15 mouse cellular contexts compared by ENCODE assay signal in the genomic region with DNA sequence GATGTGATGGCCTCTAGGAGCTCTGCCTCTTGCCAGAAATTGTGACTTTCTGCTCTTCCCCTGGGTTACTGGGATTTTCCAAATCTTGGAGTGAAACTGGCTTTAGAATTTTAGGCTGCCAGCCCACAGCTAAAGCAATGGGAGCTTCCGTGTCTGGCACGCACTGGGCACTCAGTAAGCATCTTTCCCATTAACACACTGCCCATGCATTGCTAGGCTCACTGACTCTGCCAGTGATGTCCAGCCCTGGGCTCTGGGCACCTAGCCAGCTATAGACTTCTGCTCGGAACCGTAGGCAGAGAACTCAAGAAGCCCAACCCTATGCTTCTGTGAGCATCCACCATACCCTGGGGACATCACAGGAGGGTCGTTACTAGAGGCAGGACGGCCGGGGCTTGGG. TPM values are rescaled to one million over a fixed set of nuclear protein-coding genes. Genes with fewer than 3 reads are reported as not detected.
DNase-seq lines count a peak whose midpoint lies in the region; ATAC-seq and TF ChIP-seq lines count a peak whose summit lies in the region.
"Had no signal": no experiment of that assay in that cellular context is flagged by ENCODE, and none has a peak within 500 bp of the region (broad histone marks: within the 10 kb centered on the region; RNA-seq: fewer than 3 reads in every experiment).

No protein-coding gene starts in this region.

- H3K27ac ChIP-seq in hindbrain, postnatal 0 days, result no peak overlapping the region
- no peak overlapping the region for H3K27ac ChIP-seq in hindbrain, embryonic 13.5 days
- H3K27ac ChIP-seq: forebrain, embryonic 12.5 days; midbrain, embryonic 12.5 days; stomach, embryonic 15.5 days had no signal

- DNase-seq in hindbrain, postnatal 0 days (ENCODE audit: low spot score), result peak; percentile 61
- DNase-seq in 3T3-L1 (ENCODE audit: low read depth, low spot score) (peak; percentile 3), NIH3T3 (ENCODE audit: low read depth) (peak; percentile 2)
- peak; percentile 71 for DNase-seq in cerebellum, adult 8-10 months
- DNase-seq in thymus, postnatal 25 days, result no peak
- no peak for DNase-seq in thymus, adult 18-20 months
- DNase-seq in ovary, postnatal 10 days (ENCODE audit: low spot score), result no peak
- DNase-seq: gastrocnemius, postnatal 14 days; kidney, adult 2 months; kidney, postnatal 14 days had no signal

- H3K4me3 ChIP-seq in hindbrain, postnatal 0 days (ENCODE audit: low read length), result no peak overlapping the region
- no peak overlapping the region for H3K4me3 ChIP-seq in hindbrain, embryonic 13.5 days
- H3K4me3 ChIP-seq: forebrain, embryonic 12.5 days; midbrain, embryonic 12.5 days; myocyte; stomach, embryonic 15.5 days had no signal

- WGBS in hindbrain, postnatal 0 days, result 52% methylated on average over 7 of the region's 7 CpGs
- 81% methylated on average over 7 of the region's 7 CpGs for WGBS in hindbrain, embryonic 13.5 days

- peaks cover 4% of the 10 kb centered on the region; the same call in 1 of the 2 replicates for H3K36me3 ChIP-seq in hindbrain, postnatal 0 days (ENCODE audit: insufficient read depth, low read length)
- peaks cover 59% of the 10 kb centered on the region for H3K36me3 ChIP-seq in hindbrain, embryonic 13.5 days
- H3K36me3 ChIP-seq: stomach, embryonic 15.5 days had no signal

- no peak overlapping the region for H3K4me2 ChIP-seq in hindbrain, postnatal 0 days (ENCODE audit: low read depth, low read length)
- H3K4me2 ChIP-seq in hindbrain, embryonic 13.5 days, result no peak overlapping the region
- H3K4me2 ChIP-seq: forebrain, embryonic 12.5 days; midbrain, embryonic 12.5 days; stomach, embryonic 15.5 days had no signal

- TF ChIP-seq CTCF in hindbrain, postnatal 0 days (IDR thresholded peaks at IDR 0.05; ENCODE audit: low read depth), result no peak

- peak; percentile 61; the same call in 1 of the 2 replicates for ATAC-seq in hindbrain, postnatal 0 days
- ATAC-seq in hindbrain, embryonic 13.5 days (ENCODE audit: low FRiP score), result no peak

- no peak overlapping the region for H3K9ac ChIP-seq in hindbrain, postnatal 0 days (replicated peaks; ENCODE audit: low read length)
- no peak overlapping the region for H3K9ac ChIP-seq in hindbrain, embryonic 13.5 days
- H3K9ac ChIP-seq: forebrain, embryonic 12.5 days; midbrain, embryonic 12.5 days; stomach, embryonic 15.5 days had no signal

- no peaks in the 10 kb centered on the region for H3K27me3 ChIP-seq in hindbrain, postnatal 0 days (ENCODE audit: insufficient read depth, low read length)
- H3K27me3 ChIP-seq in hindbrain, embryonic 13.5 days, result no peaks in the 10 kb centered on the region
- H3K27me3 ChIP-seq: stomach, embryonic 15.5 days had no signal

- H3K9me3 ChIP-seq in hindbrain, postnatal 0 days (ENCODE audit: low read length), result no peaks in the 10 kb centered on the region
- no peaks in the 10 kb centered on the region for H3K9me3 ChIP-seq in hindbrain, embryonic 13.5 days
- H3K9me3 ChIP-seq: forebrain, embryonic 12.5 days; midbrain, embryonic 12.5 days; stomach, embryonic 15.5 days had no signal

- H3K4me1 ChIP-seq in hindbrain, postnatal 0 days (ENCODE audit: insufficient read depth, low read length), result no peaks in the 10 kb centered on the region
- H3K4me1 ChIP-seq in hindbrain, embryonic 13.5 days (replicated peaks), result no peaks in the 10 kb centered on the region
- H3K4me1 ChIP-seq: forebrain, embryonic 12.5 days; stomach, embryonic 15.5 days had no signal

RNA-seq across cellular contexts. Expression of gene Dlg3, which starts 48.2 kb away (rescaled TPM):
- total RNA-seq in hindbrain, postnatal 0 days (2014; rRNA removed), result 35.5 and 39.9 TPM in 2 replicates
- 2.9 and 3.7 TPM in 2 replicates for polyA plus RNA-seq in hindbrain, postnatal 0 days (2015; fragmentation: Nextera tagmentation; extraction: Ambion mirVana)
- polyA plus RNA-seq in hindbrain, embryonic 13.5 days (2015; fragmentation: Nextera tagmentation; extraction: Ambion mirVana), result 8.6 and 9.6 TPM in 2 replicates

Comparison
In these comparisons a context has a peak if more than half of its experiments do, and no peak if none do; other contexts are left out.
1. DNase-seq: peak in hindbrain, postnatal 0 days (single experiment), 3T3-L1 (single experiment), NIH3T3 (single experiment) and cerebellum, adult 8-10 months (single experiment); none in thymus, postnatal 25 days (single experiment), thymus, adult 18-20 months (0 of 2) and ovary, postnatal 10 days (single experiment).